Mouse (Mus musculus): ENCODE measurements around the gene Zfp941. TPM values are rescaled to one million over a fixed set of nuclear protein-coding genes. Genes with fewer than 3 reads are reported as not detected.

The Zfp941 gene
- 0.66 and 0.90 TPM in 2 replicates for polyA plus RNA-seq (2015; fragmentation: Nextera tagmentation; extraction: Ambion mirVana)

- H3K36me3 ChIP-seq = no peaks in the 10 kb centered on the region
- H3K27ac ChIP-seq (replicated peaks) = no peak within 1 kb of the TSS
- WGBS = 2% methylated on average over 21 of the region's 21 CpGs
- H3K4me2 ChIP-seq = peak within 1 kb of the TSS; percentile 83
- peaks cover 25% of the 10 kb centered on the region for H3K27me3 ChIP-seq (replicated peaks)
- H3K9me3 ChIP-seq = no peaks in the 10 kb centered on the region
- no peaks in the 10 kb centered on the region for H3K4me1 ChIP-seq
- no peak for ATAC-seq (ENCODE audit: extremely low read depth, insufficient number of reproducible peaks, low FRiP score, low TSS enrichment)
- H3K4me3 ChIP-seq = peak within 1 kb of the TSS; percentile 61
- H3K9ac ChIP-seq = peak within 1 kb of the TSS; percentile 74
Observed at GRCm38 (mm10) chr7:140821653-140822329, at the start of gene Zfp941. Gene Zfp941 (minus strand): TSS chr7:140822178.

- no peak overlapping the region for H3K9ac ChIP-seq
- H3K36me3 ChIP-seq = peaks cover 92% of the 10 kb centered on the region
- no peaks in the 10 kb centered on the region for H3K4me1 ChIP-seq
- 87% methylated on average over 12 of the region's 12 CpGs for WGBS
- H3K27ac ChIP-seq (replicated peaks) = no peak overlapping the region
- no peak overlapping the region for H3K4me2 ChIP-seq
- no peak overlapping the region for H3K4me3 ChIP-seq
- no peak for ATAC-seq (ENCODE audit: extremely low read depth, insufficient number of reproducible peaks, low FRiP score, low TSS enrichment)
- no peaks in the 10 kb centered on the region for H3K9me3 ChIP-seq
- H3K27me3 ChIP-seq (replicated peaks) = no peaks in the 10 kb centered on the region
Observed at GRCm38 (mm10) chr7:140864761-140865160, 42.8 kb upstream of the Zfp941 start.

- Histone ChIP-seq H3K4me3 (no peak overlapping the region), H3K27ac (replicated peaks) (no peak overlapping the region), H3K36me3 (peaks cover 73% of the 10 kb centered on the region), H3K27me3 (replicated peaks) (no peaks in the 10 kb centered on the region), H3K9ac (no peak overlapping the region), H3K4me2 (no peak overlapping the region), H3K9me3 (no peaks in the 10 kb centered on the region), H3K4me1 (peaks cover 18% of the 10 kb centered on the region)
- no peak for ATAC-seq (ENCODE audit: extremely low read depth, insufficient number of reproducible peaks, low FRiP score, low TSS enrichment)
- 84% methylated on average over 5 of the region's 5 CpGs for WGBS
Observed at GRCm38 (mm10) chr7:140860728-140861127, 38.8 kb upstream of the Zfp941 start.

- ATAC-seq (ENCODE audit: extremely low read depth, insufficient number of reproducible peaks, low FRiP score, low TSS enrichment) = no peak
- no peaks in the 10 kb centered on the region for H3K27me3 ChIP-seq (replicated peaks)
- no peak overlapping the region for H3K27ac ChIP-seq (replicated peaks)
- H3K9me3 ChIP-seq = no peaks in the 10 kb centered on the region
- no peak overlapping the region for H3K4me2 ChIP-seq
- H3K4me3 ChIP-seq = no peak overlapping the region
- WGBS = 68% methylated on average over 6 of the region's 6 CpGs
- H3K9ac ChIP-seq = no peak overlapping the region
- H3K36me3 ChIP-seq = peaks cover 67% of the 10 kb centered on the region
- H3K4me1 ChIP-seq = peaks cover 25% of the 10 kb centered on the region
Observed at GRCm38 (mm10) chr7:140859997-140860396, 38.0 kb upstream of the Zfp941 start.

GRCm38 (mm10) chr7:140858746-140859145 is 36.8 kb upstream of the Zfp941 start:
- Histone ChIP-seq H3K27ac (replicated peaks) (no peak overlapping the region), H3K27me3 (replicated peaks) (no peaks in the 10 kb centered on the region), H3K9me3 (no peaks in the 10 kb centered on the region), H3K4me2 (peak overlapping the region; percentile 96), H3K9ac (peak overlapping the region; percentile 96), H3K4me1 (peaks cover 28% of the 10 kb centered on the region), H3K36me3 (peaks cover 66% of the 10 kb centered on the region), H3K4me3 (peak overlapping the region; percentile 70)
- WGBS = 94% methylated on average over 8 of the region's 8 CpGs
- no peak for ATAC-seq (ENCODE audit: extremely low read depth, insufficient number of reproducible peaks, low FRiP score, low TSS enrichment)

- peak within 1 kb of the TSS; percentile 93 for H3K27ac ChIP-seq (replicated peaks)
- H3K36me3 ChIP-seq = peaks cover 66% of the 10 kb centered on the region
- H3K27me3 ChIP-seq (replicated peaks) = no peaks in the 10 kb centered on the region
- H3K9ac ChIP-seq = peak within 1 kb of the TSS; percentile 96
- peak within 1 kb of the TSS; percentile 70 for H3K4me3 ChIP-seq
- peak within 1 kb of the TSS; percentile 96 for H3K4me2 ChIP-seq
- ATAC-seq (ENCODE audit: extremely low read depth, insufficient number of reproducible peaks, low FRiP score, low TSS enrichment) = 0 out of 2 replicates have a peak, but pooled peaks have one; percentile 0
- H3K9me3 ChIP-seq = no peaks in the 10 kb centered on the region
- peaks cover 28% of the 10 kb centered on the region for H3K4me1 ChIP-seq
- WGBS = 29% methylated on average over 40 of the region's 40 CpGs
Observed at GRCm38 (mm10) chr7:140857550-140858505, 35.9 kb upstream of the Zfp941 start, which contains the start of gene Bet1l. Gene Bet1l (minus strand): TSS chr7:140857577.

GRCm38 (mm10) chr7:140856785-140857549 is 35.0 kb upstream of the Zfp941 start, which contains the start of gene Ric8a:
Gene Ric8a (plus strand): TSS chr7:140856957.
- Histone ChIP-seq H3K36me3 (peaks cover 66% of the 10 kb centered on the region), H3K27me3 (replicated peaks) (no peaks in the 10 kb centered on the region), H3K9ac (peak within 1 kb of the TSS; percentile 96), H3K9me3 (no peaks in the 10 kb centered on the region), H3K4me3 (peak within 1 kb of the TSS; percentile 70), H3K27ac (replicated peaks) (peak within 1 kb of the TSS; percentile 93), H3K4me2 (peak within 1 kb of the TSS; percentile 96), H3K4me1 (peaks cover 28% of the 10 kb centered on the region)
- WGBS = under 1% methylated on average over 50 of the region's 50 CpGs
- peak; percentile 52 for ATAC-seq (ENCODE audit: extremely low read depth, insufficient number of reproducible peaks, low FRiP score, low TSS enrichment)

GRCm38 (mm10) chr7:140855860-140856784 is 34.1 kb upstream of the Zfp941 start, which contains the start of gene Gm45785:
Gene Gm45785 (minus strand): TSS chr7:140856331.
- Histone ChIP-seq H3K27me3 (replicated peaks) (no peaks in the 10 kb centered on the region), H3K4me1 (peaks cover 28% of the 10 kb centered on the region), H3K4me3 (peak within 1 kb of the TSS; percentile 70), H3K9ac (peak within 1 kb of the TSS; percentile 96), H3K36me3 (peaks cover 66% of the 10 kb centered on the region), H3K27ac (replicated peaks) (peak within 1 kb of the TSS; percentile 93), H3K9me3 (no peaks in the 10 kb centered on the region), H3K4me2 (peak within 1 kb of the TSS; percentile 96)
- whole genome bisulfite sequencing = under 1% methylated on average over 51 of the region's 51 CpGs
- ATAC-seq (ENCODE audit: extremely low read depth, insufficient number of reproducible peaks, low FRiP score, low TSS enrichment) = peak; percentile 69

GRCm38 (mm10) chr7:140855181-140855580 is 33.2 kb upstream of the Zfp941 start:
- peaks cover 28% of the 10 kb centered on the region for H3K4me1 ChIP-seq
- peaks cover 61% of the 10 kb centered on the region for H3K36me3 ChIP-seq
- no peak overlapping the region for H3K27ac ChIP-seq (replicated peaks)
- no peak for ATAC-seq (ENCODE audit: extremely low read depth, insufficient number of reproducible peaks, low FRiP score, low TSS enrichment)
- peak overlapping the region; percentile 96 for H3K9ac ChIP-seq
- no peaks in the 10 kb centered on the region for H3K27me3 ChIP-seq (replicated peaks)
- WGBS = 67% methylated on average over 9 of the region's 9 CpGs
- peak overlapping the region; percentile 70 for H3K4me3 ChIP-seq
- peak overlapping the region; percentile 96 for H3K4me2 ChIP-seq
- H3K9me3 ChIP-seq = no peaks in the 10 kb centered on the region

- no peak for ATAC-seq (ENCODE audit: extremely low read depth, insufficient number of reproducible peaks, low FRiP score, low TSS enrichment)
- no peaks in the 10 kb centered on the region for H3K27me3 ChIP-seq (replicated peaks)
- peak overlapping the region; percentile 96; the same call in 1 of the 2 replicates for H3K4me2 ChIP-seq
- H3K36me3 ChIP-seq = peaks cover 54% of the 10 kb centered on the region
- no peaks in the 10 kb centered on the region for H3K9me3 ChIP-seq
- no peak overlapping the region for H3K9ac ChIP-seq
- WGBS = 91% methylated on average over 18 of the region's 18 CpGs
- H3K27ac ChIP-seq (replicated peaks) = no peak overlapping the region
- peak overlapping the region; percentile 70; the same call in 1 of the 2 replicates for H3K4me3 ChIP-seq
- H3K4me1 ChIP-seq = peaks cover 28% of the 10 kb centered on the region
Observed at GRCm38 (mm10) chr7:140854483-140854882, 32.5 kb upstream of the Zfp941 start.
